Mouse (Mus musculus) heart, embryonic 16.5 days (tissue): ENCODE measurements around the gene Adgrd1. TPM values are rescaled to one million over a fixed set of nuclear protein-coding genes. Genes with fewer than 3 reads are reported as not detected.

Source experiments
- ATAC-seq: fragments of 200-750 bp; cut with Nextera tagmentation; replicated peaks from 2 replicates; pipeline ENCODE4 v1.8.0; 2017; ENCODE audit warnings: moderate number of reproducible peaks; ENCODE audit not compliant: insufficient read depth, low FRiP score; ENCODE audit errors: extremely low read depth
- H3K27ac ChIP-seq: fragments of 300-500 bp; sonication (generic); 2 replicates; pipeline ENCODE4 v1.5.1; 2014; ENCODE audit warnings: mild to moderate bottlenecking, low read length, control low read depth, moderate library complexity
- H3K27me3 ChIP-seq: fragments of 300-500 bp; sonication (generic); 2 replicates; pipeline ENCODE4 v1.6.1; 2014; ENCODE audit warnings: low read length, mixed read lengths; ENCODE audit not compliant: control insufficient read depth, insufficient read depth
- H3K36me3 ChIP-seq: fragments of 300-500 bp; sonication (generic); 2 replicates; pipeline ENCODE4 v1.6.1; 2014; ENCODE audit not compliant: control insufficient read depth, insufficient read depth
- H3K4me1 ChIP-seq: fragments of 300-500 bp; sonication (generic); 2 replicates; pipeline ENCODE4 v1.6.1; 2014; ENCODE audit warnings: low read length, mixed read lengths; ENCODE audit not compliant: control insufficient read depth, insufficient read depth
- H3K4me2 ChIP-seq: fragments of 300-500 bp; sonication (generic); 2 replicates; pipeline ENCODE4 v1.6.1; 2014; ENCODE audit warnings: low read depth, mild to moderate bottlenecking, control low read depth, low read length
- H3K4me3 ChIP-seq: fragments of 300-500 bp; sonication (generic); 2 replicates; pipeline ENCODE4 v1.5.1; 2014; ENCODE audit warnings: mild to moderate bottlenecking, control low read depth, low read length
- H3K9ac ChIP-seq: fragments of 300-500 bp; sonication (generic); 2 replicates; pipeline ENCODE4 v1.6.1; 2014; ENCODE audit warnings: low read length, control low read depth
- H3K9me3 ChIP-seq: fragments of 300-500 bp; sonication (generic); replicated peaks from 2 replicates; pipeline ENCODE4 v1.6.1; 2016; ENCODE audit warnings: low read length; ENCODE audit not compliant: control insufficient read depth
- WGBS: fragments of 180-500 bp; shearing (Covaris S2); extraction: QIAGEN DNeasy Blood & Tissue Kit; methylation state at CpG from one replicate; pipeline ENCODE4 v1.1.7; 2014; 5-methylcytosine and 5-hydroxymethylcytosine counted together
- polyA plus RNA-seq: library from polyadenylated mRNA; unstranded; fragments of >200 nt; fragmentation: Nextera tagmentation; extraction: Ambion mirVana; gene quantifications from 2 replicates; pipeline ENCODE4 v1.2.1, GENCODE M21; 2015

Adgrd1 gene
- polyA plus RNA-seq, 1 experiment from 2014 or later = 3.1 TPM

GRCm38 (mm10) chr5:129236366-129236765 is 139.8 kb downstream of the Adgrd1 start:
- ATAC-seq = no peak
- Histone ChIP-seq H3K27ac (no peak overlapping the region), H3K4me1 (no peaks in the 10 kb centered on the region), H3K9me3 (no peaks in the 10 kb centered on the region), H3K4me2 (no peak overlapping the region), H3K36me3 (no peaks in the 10 kb centered on the region), H3K27me3 (no peaks in the 10 kb centered on the region), H3K9ac (no peak overlapping the region), H3K4me3 (no peak overlapping the region)
- 73% methylated on average over 11 of the region's 11 CpGs for WGBS

GRCm38 (mm10) chr5:129241865-129242264 is 145.3 kb downstream of the Adgrd1 start:
- Histone ChIP-seq H3K4me1 (no peaks in the 10 kb centered on the region), H3K27me3 (no peaks in the 10 kb centered on the region), H3K27ac (no peak overlapping the region), H3K4me3 (no peak overlapping the region), H3K4me2 (no peak overlapping the region), H3K9ac (no peak overlapping the region), H3K36me3 (no peaks in the 10 kb centered on the region), H3K9me3 (no peaks in the 10 kb centered on the region)
- 62% methylated on average over 11 of the region's 11 CpGs for WGBS
- no peak for ATAC-seq

GRCm38 (mm10) chr5:129242265-129242664 is 145.7 kb downstream of the Adgrd1 start:
- 34% methylated on average over 3 of the region's 3 CpGs for WGBS
- Histone ChIP-seq H3K9ac (no peak overlapping the region), H3K27ac (no peak overlapping the region), H3K27me3 (no peaks in the 10 kb centered on the region), H3K4me1 (no peaks in the 10 kb centered on the region), H3K9me3 (no peaks in the 10 kb centered on the region), H3K36me3 (no peaks in the 10 kb centered on the region), H3K4me3 (no peak overlapping the region), H3K4me2 (no peak overlapping the region)
- ATAC-seq = no peak

- H3K36me3 ChIP-seq = no peaks in the 10 kb centered on the region
- WGBS = 61% methylated on average over 4 of the region's 4 CpGs
- H3K4me1 ChIP-seq = no peaks in the 10 kb centered on the region
- H3K9ac ChIP-seq = no peak overlapping the region
- H3K4me3 ChIP-seq = no peak overlapping the region
- H3K4me2 ChIP-seq = no peak overlapping the region
- ATAC-seq = no peak
- H3K27me3 ChIP-seq = no peaks in the 10 kb centered on the region
- no peaks in the 10 kb centered on the region for H3K9me3 ChIP-seq
- H3K27ac ChIP-seq = no peak overlapping the region
Measured at GRCm38 (mm10) chr5:129243120-129243519, 146.6 kb downstream of the Adgrd1 start.

- H3K27me3 ChIP-seq = no peaks in the 10 kb centered on the region
- no peak overlapping the region for H3K4me3 ChIP-seq
- no peak overlapping the region for H3K4me2 ChIP-seq
- no peak for ATAC-seq
- H3K36me3 ChIP-seq = no peaks in the 10 kb centered on the region
- 37% methylated on average over 5 of the region's 5 CpGs for WGBS
- no peaks in the 10 kb centered on the region for H3K4me1 ChIP-seq
- no peaks in the 10 kb centered on the region for H3K9me3 ChIP-seq
- no peak overlapping the region for H3K27ac ChIP-seq
- H3K9ac ChIP-seq = no peak overlapping the region
Measured at GRCm38 (mm10) chr5:129244392-129244791, 147.8 kb downstream of the Adgrd1 start.

GRCm38 (mm10) chr5:129249080-129249479 is 152.5 kb downstream of the Adgrd1 start:
- H3K27me3 ChIP-seq = no peaks in the 10 kb centered on the region
- H3K4me3 ChIP-seq = no peak overlapping the region
- 47% methylated on average over 8 of the region's 8 CpGs for WGBS
- peaks cover 4% of the 10 kb centered on the region; the same call in 1 of the 2 replicates for H3K9me3 ChIP-seq
- no peaks in the 10 kb centered on the region for H3K36me3 ChIP-seq
- H3K9ac ChIP-seq = no peak overlapping the region
- peak; percentile 52; the same call in 1 of the 2 replicates for ATAC-seq
- H3K4me2 ChIP-seq = no peak overlapping the region
- H3K27ac ChIP-seq = no peak overlapping the region
- H3K4me1 ChIP-seq = no peaks in the 10 kb centered on the region

Other genes starting within 250 kb of the Adgrd1 start
- gene Rimbp2, start 143.3 kb upstream of the Adgrd1 start, polyA plus RNA-seq = 0.14 and 0.22 TPM in 2 replicates
- gene Stx2, start 88.2 kb upstream of the Adgrd1 start, polyA plus RNA-seq = 23.0 and 25.1 TPM in 2 replicates
- gene Ran, start 76.7 kb upstream of the Adgrd1 start, polyA plus RNA-seq = 327 and 358 TPM in 2 replicates